Mouse (Mus musculus) left cerebral cortex, postnatal 14 days (tissue): ENCODE results near the gene Zfp598. TPM values are rescaled to one million over a fixed set of nuclear protein-coding genes. Genes with fewer than 3 reads are reported as not detected.
"Not testable (repeated sequence)": the region's sequence is repeated elsewhere in the genome, so short reads cannot be mapped to it uniquely, and the experiment has no call there.

Experiments used
- DNase-seq, 2 experiments: peaks; one replicate each; pipeline ENCODE4 v3.0.0; 2021 to 2022; ENCODE audit warnings: low spot score in 2 of 2, mixed read lengths in 1 of 2
- intact Hi-C: fragments of 180-260 bp; cut with DNase I; formaldehyde crosslinking; loops from one replicate; pipeline ENCODE4 v1.15.1; 2025
- total RNA-seq, 2 experiments: library from RNA; stranded (reverse); gene quantifications; 2 replicates each; pipeline ENCODE4 v1.2.3; 2021

The Zfp598 gene
- total RNA-seq, 2 experiments from 2014 or later = 37.9 to 39.3 TPM

DNA sequence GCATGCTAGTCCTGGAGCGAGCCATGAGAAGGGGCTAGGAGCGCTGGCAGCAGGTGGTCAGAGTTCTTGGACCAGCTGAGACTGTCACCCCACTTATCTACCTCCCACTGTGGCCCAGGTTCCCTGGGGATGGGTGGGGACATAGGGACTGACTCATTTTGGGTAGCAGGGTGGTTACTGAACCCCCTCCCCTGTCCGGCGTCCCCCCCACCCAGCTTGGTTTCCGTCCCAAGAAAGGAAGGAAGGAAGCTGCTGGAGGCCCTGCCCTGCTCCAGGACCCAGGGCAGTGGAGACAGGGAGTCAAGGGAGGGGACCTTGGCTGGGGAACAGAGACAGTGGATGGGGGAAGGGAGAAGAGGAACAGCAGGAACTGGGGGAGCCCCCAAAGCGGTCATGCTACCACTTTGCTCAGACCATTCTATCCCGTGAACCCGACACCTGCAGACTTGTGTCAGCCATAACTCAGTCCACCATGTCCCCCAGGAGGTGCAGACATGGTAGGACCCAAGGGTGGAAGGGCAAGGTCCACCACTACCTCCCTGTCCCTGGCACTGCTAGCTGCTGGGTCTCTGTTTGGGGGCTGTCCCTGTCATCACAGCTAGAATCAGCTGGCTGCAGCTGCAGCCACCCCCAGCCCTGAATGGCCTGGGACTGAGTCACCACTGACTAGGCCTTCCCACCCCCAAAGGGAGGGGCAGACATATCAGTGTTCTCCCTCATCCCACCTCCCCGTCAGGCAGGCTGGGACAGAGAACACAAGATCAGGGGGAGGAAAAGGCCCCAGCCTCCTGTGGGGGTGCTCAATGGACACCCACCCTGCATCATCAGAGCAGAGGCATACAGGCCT lies 24.4 kb upstream of the Zfp598 start:
- DNase-seq = no peak
- intact Hi-C loops = no loop called here

DNA sequence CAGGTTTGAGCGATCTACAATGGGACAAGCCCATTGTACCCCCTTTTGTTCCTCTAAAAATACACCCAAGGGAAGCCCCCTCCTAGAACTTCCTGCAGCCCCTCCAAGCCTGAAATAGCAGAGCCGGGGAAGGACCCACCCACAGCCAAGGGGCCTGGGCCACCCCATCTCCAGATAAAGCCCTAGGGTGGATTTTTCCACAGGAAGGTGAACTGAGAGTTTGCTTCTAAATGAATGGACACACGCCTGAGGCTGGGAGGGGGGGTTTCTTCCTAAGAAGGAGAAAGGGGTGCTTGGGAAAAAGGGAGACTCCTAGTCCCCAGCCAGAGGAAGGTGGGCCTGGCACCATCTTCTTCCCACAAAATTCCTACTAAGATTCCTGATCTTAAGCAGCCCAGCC lies 23.6 kb upstream of the Zfp598 start:
- intact Hi-C loops = no loop called here
- DNase-seq = no peak

DNA sequence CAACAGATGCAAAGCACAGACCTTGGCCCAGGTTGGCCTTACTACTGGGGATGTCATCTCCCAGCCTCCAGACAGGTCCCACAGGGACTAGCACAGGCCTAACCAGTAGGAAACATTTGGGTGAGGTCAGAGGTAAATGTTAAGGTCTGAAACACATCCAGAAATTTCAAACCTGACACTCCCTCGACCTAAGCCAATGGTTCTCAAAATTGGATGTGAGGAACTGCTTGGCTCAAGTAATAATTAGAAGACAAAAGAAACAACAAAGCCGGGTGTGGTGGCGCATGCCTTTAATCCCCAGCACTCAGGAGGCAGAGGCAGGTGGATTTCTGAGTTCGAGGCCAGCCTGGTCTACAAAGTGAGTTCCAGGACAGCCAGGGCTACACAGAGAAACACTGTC lies 23.1 kb upstream of the Zfp598 start:
- DNase-seq = no peak
- intact Hi-C loops = no loop called here

DNA sequence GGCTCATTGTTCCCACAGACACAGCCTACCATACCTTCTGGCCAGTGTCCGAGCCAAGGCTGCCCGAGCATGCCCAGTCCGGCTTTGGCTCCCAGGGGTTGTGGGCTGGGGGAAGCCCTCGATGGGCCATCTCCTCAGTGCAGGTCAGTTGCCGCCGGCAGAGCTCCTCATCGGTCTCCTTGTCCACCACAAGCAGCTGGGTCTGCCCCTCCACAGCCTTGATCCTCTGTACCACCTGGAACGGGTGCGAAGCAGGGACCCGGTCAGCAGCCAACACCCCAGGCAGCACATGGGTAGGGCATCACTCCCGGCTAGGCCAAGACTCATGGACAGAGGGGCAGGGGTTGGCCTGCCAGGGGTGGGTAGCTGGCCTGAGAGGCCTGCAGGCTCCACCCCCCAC lies 22.0 kb upstream of the Zfp598 start:
- intact Hi-C loops = no loop called here
- no peak for DNase-seq

DNA sequence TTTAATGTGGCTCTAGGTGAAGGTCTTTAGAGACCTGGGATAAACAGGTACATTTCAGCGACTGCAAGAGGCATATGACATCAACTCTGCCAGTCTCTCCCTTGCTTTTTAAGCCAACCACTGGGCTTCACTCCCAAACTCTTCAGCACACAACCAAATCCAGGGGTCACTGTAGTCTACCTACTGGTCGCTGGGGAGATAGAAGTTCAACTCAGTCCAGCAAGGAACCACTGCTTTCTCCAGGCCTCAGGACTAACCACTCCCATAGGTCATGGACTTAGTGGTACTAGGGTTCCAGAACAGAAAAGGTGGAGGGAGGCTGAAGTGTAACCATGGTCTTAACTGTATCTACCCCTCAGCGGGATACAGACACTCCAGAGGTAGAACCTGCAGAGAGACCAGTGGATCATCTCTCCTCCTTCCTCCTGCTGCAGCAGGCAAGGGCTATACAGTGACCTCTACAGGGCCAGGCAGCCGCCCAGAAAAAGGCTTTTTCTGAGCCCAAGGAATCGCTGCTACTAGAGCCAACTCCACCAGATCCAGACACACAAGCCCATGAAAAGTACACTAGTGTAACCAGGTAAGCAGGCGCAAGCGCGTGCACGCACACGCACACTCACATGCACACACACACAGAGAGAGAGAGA lies 20.6 kb upstream of the Zfp598 start:
- no peak for DNase-seq
- intact Hi-C loops = no loop called here

DNA sequence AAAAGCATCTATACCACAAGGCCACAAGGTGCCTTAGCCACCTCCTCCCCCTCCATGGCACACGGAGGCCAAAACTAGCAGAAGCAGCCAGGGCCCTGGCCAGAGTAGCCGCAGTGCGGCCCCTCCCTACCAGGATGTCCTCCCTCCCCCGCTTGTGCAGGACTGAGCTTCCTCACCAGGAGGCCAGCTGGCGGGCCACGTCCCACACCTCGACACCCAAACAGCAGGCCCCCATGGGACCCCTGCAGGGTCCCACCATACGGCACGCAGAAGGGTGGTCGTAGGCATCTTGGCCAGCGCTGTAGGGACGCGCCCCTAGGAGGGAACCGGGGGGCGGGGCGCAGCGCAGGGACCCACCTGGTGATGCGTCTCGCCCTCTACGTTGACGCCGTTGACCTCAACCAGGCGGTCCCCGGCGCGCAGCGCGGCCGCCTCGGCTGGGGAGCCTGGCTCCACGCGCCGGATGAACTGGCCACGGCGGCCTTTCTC lies 19.9 kb upstream of the Zfp598 start:
- no peak for DNase-seq
- intact Hi-C loops = loop anchor here (5.0 kb wide), 1 partner anchor 107 kb away; no protein-coding TSS in a partner anchor

DNA sequence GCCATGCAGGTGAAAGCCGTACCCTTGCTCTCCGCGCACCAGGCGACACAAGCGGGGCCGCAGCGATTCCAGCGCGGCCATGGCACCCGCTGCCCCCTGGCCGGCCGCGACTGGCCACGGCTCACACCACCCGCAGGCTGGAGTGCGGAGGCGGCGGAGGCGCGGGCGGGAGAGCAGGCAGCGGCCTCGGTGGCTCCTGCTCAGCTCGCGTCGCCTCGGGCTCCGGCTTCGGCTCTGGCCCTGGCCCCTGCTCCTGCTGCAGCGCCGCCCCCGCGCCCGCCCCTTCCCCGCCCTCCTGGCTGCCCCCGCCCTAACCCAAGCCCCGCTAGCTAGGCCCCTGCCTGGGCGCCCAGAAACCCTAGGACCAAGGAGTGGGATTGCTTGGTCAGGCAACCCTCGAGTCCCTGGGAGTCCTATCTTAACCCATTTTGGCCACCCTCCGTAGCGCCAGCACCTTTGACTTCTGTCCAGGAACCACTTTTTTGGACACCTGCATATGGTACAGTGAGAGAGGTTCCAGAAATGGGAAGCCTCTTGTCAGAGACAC lies 19.3 kb upstream of the Zfp598 start, which contains the start of gene Slc9a3r2:
TSS of gene Slc9a3r2 (minus strand) at position 258 of the 547 bp plus-strand sequence.
- DNase-seq = peak in 1 of 2 experiments; percentile 30
- intact Hi-C loops = loop anchor here (5.0 kb wide), 1 partner anchor 108 kb away; no protein-coding TSS in a partner anchor

DNA sequence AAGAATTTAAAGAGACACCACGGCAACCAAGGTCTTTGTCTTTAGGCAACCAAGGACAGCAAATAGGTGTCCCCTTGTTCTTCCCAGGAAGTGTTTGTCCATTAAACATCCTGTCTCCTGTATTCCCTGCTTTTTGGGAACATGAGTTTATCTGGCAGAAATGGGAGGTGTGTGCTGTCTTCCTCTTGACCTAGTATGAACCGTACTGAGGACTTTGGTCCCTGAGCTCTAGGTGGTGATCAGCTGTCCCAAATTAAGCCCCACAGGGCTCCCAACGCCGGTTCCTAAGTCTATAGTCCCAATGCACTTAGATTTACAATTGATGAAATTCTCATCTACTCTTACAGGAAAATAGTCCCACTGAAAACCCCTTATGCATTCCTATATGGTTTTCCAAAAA lies 18.7 kb upstream of the Zfp598 start:
- DNase-seq = no peak
- intact Hi-C loops = loop anchor here (5.0 kb wide), 1 partner anchor 108 kb away; no protein-coding TSS in a partner anchor

DNA sequence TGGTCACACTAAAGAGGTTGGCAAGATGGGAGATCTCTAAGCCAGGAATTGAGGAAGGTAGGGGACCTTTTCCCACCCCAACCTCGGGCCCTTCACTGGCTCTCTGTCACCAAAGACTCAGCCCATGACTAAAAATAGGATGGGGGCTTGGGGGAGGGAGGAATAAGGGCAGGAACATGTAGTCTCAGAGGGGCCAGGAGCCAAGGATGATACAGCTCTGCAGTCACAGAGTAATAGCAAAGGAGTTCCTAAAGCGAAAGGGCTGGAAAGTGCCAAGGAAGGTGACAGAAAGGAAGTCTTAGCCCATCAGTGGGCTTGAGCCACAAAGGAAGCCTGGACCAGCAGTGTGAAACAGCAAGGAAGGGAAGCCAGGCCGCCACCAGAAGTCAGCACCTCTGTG lies 17.7 kb upstream of the Zfp598 start:
- intact Hi-C loops = loop anchor here (5.0 kb wide), 1 partner anchor 110 kb away; no protein-coding TSS in a partner anchor
- no peak for DNase-seq

DNA sequence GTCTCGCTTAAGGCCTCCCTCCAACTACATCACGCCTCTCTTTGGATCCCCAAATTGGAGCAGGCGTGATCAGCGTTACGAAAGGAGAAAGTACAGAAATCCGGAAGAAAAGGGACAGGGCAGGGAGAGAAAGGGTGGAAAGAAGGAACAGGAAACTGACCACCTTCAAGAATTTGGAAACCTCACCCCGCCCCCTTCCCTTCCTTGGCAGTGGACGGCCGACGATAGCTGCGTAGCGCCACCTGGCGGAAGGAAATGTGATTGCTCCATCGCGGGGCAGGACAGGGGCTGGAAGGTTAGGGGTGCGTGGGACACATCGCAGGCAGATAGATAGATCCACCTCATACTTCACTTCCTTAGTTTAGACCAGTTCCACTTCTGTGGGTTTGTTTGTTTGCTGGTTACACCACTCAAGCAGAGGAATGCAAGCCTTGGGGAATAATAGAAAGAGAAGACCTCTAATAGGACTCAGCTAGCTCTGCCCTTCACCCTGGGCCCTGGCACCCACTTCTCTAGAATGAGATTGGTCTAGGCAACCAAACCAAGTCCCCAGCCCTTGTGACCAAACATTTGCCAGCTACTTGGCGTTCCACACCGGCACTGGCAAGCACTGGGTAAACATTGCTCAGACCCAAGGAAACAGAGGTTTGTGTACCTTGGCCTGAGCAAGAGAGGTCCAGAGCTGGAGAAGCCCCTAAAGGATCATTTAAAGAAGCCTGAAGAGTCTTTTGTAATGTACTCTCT lies 15.3 kb upstream of the Zfp598 start:
- peak; percentile 47 to 70 for DNase-seq
- intact Hi-C loops = loop anchor here (5.0 kb wide), 1 partner anchor 112 kb away; no protein-coding TSS in a partner anchor

DNA sequence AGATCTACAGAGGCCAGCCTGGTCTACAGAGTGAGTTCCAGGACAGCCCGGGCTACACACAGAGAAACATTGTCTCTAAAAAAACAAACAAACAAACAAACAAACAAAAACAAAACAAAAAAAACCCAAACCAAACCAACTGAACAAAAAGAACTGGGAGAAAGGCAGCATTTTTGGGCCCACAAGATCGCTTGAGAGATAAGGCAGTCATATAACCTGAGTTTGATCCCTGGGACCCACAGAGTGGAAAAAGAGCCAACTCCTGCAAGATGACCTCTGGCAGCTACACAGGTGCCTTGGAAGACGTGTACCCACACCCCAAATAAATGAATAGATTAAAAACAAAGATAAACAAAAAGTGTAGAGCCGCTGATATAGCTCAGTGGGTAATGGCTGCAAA lies 14.5 kb upstream of the Zfp598 start:
- no peak for DNase-seq
- intact Hi-C loops = loop anchor here (5.0 kb wide), 1 partner anchor 113 kb away; no protein-coding TSS in a partner anchor

DNA sequence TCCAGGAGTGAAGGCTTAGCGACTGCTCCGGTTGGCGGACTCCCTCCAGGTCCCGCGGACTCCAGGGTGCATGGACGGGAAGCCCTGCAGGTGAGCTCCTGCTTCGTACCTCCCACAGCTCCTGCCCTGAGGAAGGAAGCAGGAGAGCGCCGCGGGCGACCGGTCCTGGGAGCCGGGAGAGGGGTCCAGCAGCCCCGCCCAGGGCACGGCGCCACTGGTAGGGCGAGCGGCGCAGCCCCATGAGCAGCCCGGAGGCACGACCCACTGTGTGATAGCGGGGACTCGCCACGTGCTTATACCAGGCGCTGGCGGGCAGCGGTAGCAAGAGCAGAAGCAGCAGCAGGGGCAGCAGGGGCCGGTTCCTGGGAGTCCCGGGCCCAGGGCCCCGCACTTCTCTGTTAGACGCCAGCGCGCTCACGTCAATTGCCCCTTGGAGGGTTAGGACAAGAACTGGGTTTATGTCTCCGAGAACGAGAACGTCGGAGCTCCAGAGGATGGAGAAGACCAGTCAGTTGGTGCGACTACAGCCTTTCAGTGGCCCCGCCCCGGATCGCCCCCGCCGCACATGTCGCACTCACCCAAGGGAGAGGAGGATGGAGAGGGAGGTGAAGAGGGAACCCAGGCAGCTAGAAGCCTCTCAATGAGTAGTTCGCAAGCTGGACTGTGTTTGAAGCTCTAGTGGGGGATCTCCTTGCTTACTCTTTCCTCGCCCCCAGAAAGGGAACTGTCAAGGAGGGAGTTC lies 11.3 kb upstream of the Zfp598 start, which contains the start of gene Npw:
TSS of gene Npw (minus strand) at position 441 of the 742 bp plus-strand sequence.
- intact Hi-C loops = no loop called here
- no peak for DNase-seq

DNA sequence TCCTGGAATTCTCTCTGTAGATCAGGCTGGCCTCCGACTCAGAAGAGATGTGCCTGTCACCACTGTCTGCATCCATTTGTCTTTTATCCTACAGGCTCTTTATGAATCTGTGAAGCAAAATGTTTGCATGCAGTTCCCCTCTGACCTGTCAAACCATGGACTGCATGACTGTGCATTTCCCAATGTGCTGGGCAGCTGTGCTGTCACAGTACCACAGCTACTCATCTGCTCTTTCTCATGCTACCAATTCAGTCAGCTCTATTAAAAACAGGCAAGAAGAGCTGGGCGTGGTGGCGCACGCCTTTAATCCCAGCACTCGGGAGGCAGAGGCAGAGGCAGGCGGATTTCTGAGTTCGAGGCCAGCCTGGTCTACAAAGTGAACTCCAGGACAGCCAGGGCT lies 2.5 kb upstream of the Zfp598 start:
- intact Hi-C loops = loop anchor here (5.0 kb wide), 1 partner anchor 35 kb away; the partner anchor contains the start of genes Nthl1 and Tsc2
- not testable (repeated sequence) for DNase-seq

DNA sequence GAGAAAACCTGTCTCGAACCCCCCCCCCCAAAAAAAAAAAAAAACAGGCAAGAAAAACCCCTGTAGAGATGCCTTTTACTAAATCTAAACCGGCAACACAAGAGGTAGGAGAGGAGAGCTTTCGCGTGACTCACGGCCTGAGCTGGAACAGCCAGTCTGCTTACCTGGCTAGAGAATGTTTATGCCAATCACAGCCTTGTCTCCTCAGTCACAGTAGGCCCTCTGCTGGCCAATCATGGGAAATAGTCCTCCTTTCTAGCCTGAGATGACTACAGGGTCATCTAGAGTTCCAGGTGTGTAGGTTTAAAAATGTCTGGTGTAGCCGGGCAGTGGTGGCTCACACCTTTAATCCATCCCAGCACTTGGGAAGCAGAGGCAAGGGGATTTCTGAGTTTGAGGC lies 2.1 kb upstream of the Zfp598 start:
- peak in 1 of 2 experiments; percentile 49 for DNase-seq
- intact Hi-C loops = loop anchor here (5.0 kb wide), 1 partner anchor 35 kb away; the partner anchor contains the start of genes Nthl1 and Tsc2

DNA sequence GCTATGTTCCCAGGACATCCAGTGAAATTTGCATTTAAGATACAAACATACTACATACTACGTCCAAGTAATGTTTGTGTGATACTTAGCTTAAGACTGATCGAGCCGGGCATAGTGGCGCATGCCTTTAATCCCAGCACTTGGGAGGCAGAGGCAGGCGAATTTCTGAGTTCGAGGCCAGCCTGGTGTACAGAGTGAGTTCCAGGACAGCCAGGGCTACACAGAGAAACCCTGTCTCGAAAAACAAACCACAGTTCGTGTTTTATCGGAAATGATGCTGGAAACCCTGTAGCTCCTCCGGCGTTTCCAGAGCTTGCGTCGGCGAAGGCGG lies 308 bp upstream of the Zfp598 start:
- intact Hi-C loops = loop anchor here (5.0 kb wide), 1 partner anchor 37 kb away; the partner anchor contains the start of genes Nthl1 and Tsc2
- DNase-seq = not testable (repeated sequence)

DNA sequence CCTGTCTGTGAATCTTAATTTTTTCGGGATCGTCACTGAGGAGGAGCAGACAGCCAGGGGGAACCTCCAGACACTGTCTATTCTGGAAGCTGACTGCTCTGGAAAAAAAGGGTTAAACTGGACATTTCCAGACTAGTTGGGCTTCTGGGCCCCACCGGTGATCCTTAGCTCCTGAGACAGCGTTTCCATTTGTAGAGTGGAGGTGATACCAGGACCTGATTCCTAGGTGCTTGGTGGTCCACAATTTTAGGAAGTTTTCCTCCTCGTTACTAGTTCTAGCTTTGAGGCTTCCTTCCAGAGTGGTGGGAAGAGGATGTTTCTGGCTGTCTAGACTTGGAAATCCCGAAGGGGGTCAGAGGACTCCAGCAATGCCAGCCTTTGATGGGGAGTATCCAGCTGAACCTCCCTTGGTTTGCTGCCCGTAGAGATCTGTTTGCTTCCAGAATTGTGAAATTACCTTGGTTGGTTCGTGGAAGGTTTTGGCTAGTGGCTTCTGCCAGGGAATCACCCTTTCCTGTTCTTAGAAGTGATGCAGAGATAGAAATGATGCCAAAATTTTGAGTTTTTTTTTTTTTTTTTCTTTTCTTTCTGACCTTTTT lies 858 bp downstream of the Zfp598 start:
- intact Hi-C loops = no loop called here
- no peak for DNase-seq

DNA sequence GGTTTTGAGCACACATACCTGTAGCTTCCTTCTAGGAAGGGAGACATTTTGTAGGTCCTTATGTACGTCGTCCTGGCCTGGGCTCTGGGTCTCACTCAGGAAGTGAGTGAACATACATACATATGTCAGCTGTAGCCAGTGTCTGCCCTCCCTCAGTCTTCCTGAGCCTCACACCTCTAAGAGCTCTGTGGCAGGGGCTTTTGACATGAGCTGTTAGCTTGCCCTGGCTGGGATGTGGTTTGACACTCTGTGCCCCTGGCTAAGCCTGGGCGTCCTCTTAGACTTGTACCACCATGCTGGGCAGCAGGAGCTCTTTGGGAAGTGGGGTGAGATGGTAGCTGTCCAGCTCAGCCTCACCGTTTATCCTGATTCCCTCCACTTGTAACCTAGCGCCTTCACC lies 1.9 kb downstream of the Zfp598 start:
- intact Hi-C loops = no loop called here
- no peak for DNase-seq

DNA sequence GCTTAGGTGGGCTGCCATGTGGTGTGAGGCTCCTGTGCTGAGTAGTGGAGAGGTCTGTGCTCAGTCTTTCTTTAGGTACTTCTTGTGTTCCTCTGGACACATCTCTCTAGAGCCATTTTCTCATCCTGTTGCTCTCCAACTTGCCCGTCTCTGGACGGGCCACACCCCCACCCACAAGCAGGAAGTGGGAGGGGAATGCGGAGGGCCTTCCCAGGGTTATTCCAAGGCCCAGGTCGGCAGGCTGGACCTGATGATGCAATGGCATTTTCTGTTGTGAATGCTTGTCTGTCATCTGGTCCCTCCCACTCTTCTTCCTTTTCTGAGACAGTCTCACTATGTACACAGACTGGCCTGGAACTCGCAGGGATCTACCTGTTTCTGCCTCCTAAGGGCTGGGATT lies 2.7 kb downstream of the Zfp598 start:
- no peak for DNase-seq
- intact Hi-C loops = no loop called here
